Mouse (Mus musculus) frontal cortex, postnatal 25 days (tissue): ENCODE data around the gene Klk7.

Experiments used
- DNase-seq, 2 experiments: peaks; one replicate each; pipeline ENCODE4 v3.0.0; 2022; ENCODE audit warnings: low spot score in 2 of 2

Klk7 gene

DNA sequence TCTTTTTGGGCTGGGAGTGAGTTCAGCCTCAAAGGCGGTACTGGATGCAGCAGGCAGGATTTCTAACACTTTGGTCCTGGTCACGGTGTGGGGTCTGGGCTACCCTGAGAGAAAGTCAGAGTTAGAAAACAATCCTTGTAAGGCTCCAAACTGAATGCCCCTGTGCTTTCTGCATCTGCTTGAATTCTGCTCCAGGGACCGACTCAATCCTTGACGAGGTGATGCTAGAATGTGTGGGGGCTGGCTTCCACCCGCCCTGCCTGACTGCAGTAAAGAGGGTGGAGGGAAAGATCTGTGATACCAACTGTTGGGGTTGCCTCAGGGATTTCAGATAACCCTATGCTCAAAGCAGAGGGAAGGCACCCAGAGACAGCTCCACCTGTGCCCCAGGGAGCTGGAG lies at the start of gene Klk7:
Klk7 (plus strand) TSS at position 301 of the 400 bp plus-strand sequence.
- no peak for DNase-seq

DNA sequence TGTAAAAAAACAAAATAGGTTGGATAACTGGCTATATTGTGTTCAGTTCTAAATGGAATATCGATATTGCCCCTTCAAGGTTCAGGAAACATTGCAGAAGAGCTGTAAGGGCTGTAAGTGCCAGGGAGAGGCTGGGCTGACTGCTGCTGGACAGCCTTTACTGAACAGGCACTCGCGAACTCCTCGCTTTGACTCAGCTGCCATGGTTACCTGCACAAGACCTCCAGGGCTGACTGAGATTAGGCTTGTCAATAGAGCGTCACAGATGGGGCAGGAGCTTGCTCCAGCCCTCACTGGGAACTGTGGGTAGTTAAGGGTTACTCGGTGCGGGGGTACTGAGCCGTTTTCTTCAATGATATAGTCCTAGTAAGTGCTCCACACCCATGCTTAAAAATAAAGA lies 44.6 kb upstream of the Klk7 start:
- no peak for DNase-seq

GRCm38 (mm10) chr7:43768597-43768996 lies 42.5 kb upstream of the Klk7 start, which contains the start of gene Klk12:
Gene Klk12, plus strand, starts transcription at chr7:43768897.
- DNase-seq, result no peak

GRCm38 (mm10) chr7:43769636-43770035 lies 41.5 kb upstream of the Klk7 start:
- DNase-seq, result no peak

DNA sequence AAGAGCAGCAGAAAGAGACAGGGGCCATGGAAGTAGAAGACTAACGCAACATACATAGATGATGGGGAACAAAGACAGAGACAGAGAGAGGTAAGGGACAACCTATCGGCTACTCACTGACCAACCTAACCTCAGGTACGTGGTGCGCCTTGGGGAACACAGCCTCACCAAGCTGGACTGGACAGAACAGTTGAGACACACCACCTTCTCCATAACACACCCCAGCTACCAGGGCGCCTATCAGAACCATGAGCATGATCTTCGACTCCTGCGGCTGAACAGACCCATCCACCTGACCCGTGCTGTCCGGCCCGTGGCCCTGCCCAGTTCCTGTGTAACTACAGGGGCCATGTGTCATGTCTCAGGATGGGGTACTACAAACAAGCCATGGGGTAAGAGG lies 40.4 kb upstream of the Klk7 start:
- no peak for DNase-seq

DNA sequence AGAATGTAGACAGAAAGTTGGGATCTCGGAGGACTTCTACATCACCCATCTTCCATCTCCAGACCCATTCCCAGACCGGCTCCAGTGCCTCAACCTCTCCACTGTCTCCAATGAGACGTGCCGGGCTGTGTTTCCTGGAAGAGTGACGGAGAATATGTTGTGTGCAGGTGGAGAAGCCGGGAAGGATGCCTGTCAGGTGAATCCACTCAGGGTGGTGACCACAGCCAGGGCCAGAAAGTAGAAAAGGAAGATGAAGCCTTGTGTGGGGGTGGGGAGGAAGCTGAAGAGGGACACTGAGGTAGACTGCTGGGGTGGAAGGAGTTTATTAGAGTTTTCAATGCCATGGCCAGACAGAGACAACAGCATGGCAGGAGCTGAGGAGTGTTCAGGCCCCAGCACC lies 39.2 kb upstream of the Klk7 start:
- no peak for DNase-seq

DNA sequence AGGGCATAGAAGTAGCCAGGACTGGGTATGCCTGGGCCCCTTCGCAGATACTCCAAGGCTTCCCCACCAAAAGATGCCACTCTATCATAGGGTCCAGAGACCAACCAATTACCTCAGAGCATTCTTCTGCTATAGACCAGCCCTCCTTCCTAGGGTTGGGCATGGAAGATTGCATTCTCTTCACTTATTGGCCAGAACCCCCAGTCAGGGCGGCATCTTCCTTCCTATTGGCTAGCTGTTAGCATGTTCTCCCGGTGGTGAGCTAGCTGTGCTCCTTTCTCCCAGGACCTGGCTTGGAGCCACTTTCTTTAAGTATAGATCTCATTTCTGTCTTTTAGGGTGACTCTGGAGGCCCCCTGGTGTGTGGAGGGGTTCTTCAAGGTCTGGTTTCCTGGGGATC lies 38.2 kb upstream of the Klk7 start:
- DNase-seq, result no peak

DNA sequence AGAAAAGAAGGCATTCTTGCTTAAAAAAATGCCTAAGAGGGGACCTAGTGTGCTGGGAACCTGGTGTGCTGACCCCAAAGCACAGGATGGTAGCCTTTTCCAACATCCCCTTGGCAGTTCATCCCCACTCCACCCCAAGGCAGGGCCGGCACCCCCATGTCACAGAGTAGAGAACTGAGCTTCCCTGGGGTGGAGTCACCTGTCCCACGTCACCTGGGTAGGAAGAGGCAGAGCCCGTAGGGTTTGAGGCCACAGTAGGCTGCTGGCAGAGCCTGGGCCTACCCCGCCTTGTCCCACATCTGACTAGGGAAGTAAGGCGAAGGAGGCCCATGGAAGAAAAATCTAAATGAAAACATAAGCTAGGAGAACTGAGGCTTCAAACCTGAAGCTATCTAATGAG lies 36.7 kb upstream of the Klk7 start, which contains the start of gene Klk11:
Klk11 (plus strand) TSS at position 241 of the 400 bp plus-strand sequence.
- DNase-seq, result no peak

GRCm38 (mm10) chr7:43774802-43775201 lies 36.3 kb upstream of the Klk7 start:
- no peak for DNase-seq

GRCm38 (mm10) chr7:43775311-43776057 lies 35.6 kb upstream of the Klk7 start:
- DNase-seq, result no peak

DNA sequence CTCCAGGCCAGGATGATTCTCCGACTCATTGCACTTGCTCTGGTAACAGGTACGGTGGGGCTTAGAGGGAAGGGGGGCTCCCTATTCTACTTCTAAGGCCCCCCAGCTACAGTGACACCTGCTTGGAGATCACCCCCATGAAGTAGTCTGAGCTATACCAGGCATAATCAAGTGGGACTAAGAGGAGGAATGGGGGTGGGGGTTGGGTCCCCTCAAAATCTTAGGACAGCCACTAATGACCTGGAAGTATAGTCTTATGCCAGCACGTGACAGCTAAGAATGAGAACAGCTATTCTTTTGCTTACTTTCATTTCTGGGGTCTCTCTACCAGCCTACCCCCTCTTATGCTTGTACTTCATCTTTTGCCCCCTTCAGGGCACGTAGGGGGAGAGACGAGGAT lies 34.6 kb upstream of the Klk7 start:
- DNase-seq, result no peak

DNA sequence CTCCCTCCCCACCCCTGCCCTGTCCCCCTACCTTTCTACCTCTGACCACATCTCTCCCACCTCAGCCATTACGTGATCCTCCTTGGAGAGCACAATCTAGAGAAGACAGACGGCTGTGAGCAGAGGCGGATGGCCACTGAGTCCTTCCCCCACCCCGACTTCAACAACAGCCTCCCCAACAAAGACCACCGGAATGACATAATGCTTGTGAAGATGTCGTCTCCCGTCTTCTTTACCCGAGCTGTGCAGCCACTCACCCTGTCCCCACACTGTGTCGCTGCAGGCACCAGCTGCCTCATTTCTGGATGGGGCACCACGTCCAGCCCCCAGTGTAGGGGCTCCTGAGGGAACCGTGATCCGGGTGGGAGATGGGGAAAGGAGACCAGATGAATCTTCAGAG lies 33.7 kb upstream of the Klk7 start:
- no peak for DNase-seq

DNA sequence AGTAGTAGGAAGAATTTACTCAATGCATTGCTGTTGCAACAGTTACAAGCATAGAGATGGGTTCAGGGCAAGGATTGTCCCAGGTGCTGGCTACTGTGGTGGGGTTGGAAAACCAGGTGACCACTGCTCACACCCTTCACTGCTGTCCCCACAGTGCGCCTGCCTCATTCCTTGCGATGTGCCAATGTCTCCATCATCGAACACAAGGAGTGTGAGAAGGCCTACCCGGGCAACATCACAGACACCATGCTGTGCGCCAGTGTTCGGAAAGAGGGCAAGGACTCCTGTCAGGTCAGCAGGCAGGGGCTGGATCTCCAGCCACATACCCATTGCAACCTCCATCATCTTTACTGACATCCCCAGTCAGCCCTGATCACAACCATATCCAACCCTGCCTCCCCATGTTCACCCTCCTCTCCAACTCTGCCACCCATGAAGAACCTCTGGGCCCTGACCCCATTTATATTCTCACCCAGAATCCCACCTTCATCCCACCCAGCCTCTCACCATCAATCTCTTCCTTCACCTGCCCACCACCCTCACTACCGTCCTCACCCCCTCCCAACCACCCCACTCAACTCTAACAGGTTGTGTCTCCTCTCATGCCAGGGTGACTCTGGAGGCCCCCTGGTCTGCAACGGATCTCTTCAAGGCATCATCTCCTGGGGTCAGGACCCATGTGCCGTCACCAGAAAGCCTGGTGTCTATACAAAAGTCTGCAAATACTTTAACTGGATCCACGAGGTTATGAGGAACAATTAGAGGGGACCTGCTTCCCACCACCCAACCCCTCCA lies 32.7 kb upstream of the Klk7 start:
- DNase-seq, result no peak

- DNase-seq, result no peak
These were observed 30.9 kb upstream of the Klk7 start for GRCm38 (mm10) chr7:43780241-43780640.

DNA sequence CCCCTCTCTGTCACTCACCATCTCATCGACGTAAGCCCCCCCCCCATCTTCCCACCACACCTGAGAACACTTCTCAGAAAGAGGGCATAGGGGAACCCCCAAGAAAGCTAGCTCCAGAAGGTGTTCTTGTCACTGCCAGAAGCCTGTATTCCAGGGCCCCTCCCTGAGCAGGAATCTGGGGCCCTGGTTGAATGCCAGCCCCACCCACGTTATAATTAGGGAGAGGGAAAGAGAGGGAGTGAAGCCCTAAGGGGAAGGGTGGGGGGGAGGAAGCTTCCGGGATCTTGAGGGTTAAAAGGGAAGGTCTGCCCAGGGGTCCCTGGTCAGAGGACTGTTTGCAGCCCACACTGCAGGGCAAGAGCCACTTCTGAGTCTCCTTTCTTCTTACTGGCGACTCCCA lies 30.3 kb upstream of the Klk7 start, which contains the start of gene Klk10:
Klk10 (plus strand) TSS at position 290 of the 400 bp plus-strand sequence.
- no peak for DNase-seq

DNA sequence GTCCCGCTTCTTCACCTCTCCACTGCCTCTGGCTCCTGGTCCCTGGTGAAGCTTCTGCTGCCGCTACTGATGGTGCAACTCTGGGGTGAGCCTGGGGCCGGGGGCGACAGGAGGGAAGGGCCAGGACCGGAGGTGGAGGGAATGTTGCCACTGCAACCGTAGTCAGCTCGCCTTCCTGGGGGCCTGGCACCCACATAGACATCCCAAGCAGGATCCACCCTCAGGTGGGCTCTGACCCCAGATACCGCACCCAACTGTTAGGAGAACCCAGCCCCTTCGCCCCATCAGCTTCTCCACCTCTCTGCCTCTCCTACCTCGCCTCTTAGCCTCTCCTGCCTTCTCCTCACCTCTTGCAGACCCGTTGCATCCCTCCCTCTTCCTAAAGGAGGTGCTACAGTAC lies 29.6 kb upstream of the Klk7 start:
- no peak for DNase-seq

DNA sequence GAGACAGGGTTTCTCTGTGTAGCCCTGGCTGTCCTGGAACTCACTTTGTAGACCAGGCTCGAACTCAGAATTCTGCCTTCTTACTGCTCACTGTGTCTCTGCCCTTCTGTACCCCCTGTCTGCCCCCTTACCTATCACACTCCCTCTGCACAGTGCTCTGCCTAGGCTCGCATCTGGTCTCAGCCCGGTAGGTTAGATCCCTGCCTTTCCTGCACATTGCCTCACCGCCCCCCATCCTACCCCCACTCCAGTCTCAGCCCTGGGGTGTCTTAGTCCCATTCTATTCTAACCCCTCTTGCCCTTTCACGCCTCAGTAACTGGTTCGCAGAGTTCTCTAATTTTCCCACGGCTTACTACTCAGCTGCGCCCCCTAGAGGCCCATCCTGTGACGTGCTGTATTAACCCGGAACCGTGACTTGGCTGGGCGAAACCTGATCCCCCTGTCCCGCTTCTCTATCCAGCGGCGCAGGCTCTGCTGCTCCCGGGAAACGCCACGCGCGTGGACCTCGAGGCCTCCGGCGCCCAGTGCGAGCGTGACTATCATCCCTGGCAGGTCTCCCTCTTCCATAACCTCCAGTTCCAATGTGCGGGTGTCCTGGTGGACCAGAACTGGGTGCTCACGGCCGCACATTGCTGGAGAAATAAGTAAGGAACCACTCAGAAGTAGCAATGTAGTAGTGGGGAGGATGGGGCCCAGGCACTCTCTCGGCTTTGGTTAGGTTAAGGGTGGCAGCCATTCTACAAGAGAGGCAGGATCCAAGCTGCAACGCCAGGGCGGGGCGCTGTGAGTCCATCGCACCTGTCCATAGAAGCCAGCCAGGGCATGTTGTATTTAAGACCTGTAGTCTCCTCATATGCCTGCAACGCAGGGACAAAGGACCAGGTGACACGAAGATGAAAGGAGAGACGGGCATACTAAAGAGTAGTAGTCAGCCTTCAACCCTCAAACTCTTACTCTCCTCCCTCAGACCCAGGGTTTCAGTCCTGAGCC lies 28.5 kb upstream of the Klk7 start:
- DNase-seq, result peak; percentile 66 to 69

- DNase-seq, result no peak
These were observed 25.8 kb upstream of the Klk7 start for GRCm38 (mm10) chr7:43785286-43785685.

DNA sequence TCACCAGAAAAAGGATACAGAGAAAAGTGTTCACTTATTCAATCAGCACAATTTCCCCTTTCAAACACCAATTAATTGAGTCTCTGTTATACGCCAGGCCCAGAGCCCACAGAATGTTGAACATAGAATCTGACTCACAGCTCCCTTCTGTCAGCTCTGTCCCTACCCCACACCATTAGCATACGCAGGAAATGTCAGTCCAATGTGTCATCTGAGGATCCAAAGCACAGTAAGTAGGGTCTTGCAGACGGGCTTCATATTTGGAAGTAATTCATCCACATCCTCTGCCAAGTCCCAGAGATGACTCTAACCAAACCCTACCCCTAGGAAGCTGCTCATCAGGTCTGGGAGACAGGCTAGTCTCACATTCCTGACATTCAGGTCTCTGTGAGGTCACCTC lies 23.0 kb upstream of the Klk7 start:
- DNase-seq, result no peak

GRCm38 (mm10) chr7:43789295-43789694 lies 21.8 kb upstream of the Klk7 start:
- DNase-seq, result no peak

DNA sequence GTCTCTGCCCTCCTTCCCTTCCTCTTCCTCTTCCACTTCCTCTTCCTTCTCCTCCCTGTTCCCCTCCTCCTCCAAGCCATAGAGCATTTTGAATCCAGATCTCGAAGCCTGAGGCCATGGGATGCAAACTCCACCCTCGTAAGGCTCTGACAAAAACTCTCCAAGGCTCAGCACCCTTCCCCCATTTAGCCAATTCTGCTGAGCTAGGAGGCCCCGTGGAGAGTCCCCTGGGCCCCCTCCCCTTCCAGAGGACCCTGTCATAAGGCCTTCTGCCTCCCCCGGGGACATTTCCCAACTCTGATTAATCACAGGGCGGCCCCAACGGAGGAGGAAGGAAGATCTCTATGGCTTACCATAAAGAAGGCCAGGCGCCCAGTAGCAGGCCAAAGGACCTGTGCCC lies 19.5 kb upstream of the Klk7 start, which contains the start of gene Klk9:
Klk9 (plus strand) TSS at position 301 of the 400 bp plus-strand sequence.
- DNase-seq, result no peak

- DNase-seq, result no peak
These were observed 14.7 kb upstream of the Klk7 start for GRCm38 (mm10) chr7:43796355-43796754.
